Mouse (Mus musculus) testis, adult 2 months (tissue): ENCODE results near the gene Gadd45g. TPM values are rescaled to one million over a fixed set of nuclear protein-coding genes. Genes with fewer than 3 reads are reported as not detected.

Experiments
- H3K27ac ChIP-seq: fragments of 200-500 bp; 2 replicates; pipeline ENCODE4 v1.5.1; 2012; ENCODE audit warnings: low read depth, low read length; ENCODE audit not compliant: control insufficient read depth, insufficient read depth
- H3K27me3 ChIP-seq: fragments of 200-500 bp; 2 replicates; pipeline ENCODE4 v1.6.1; 2012; ENCODE audit warnings: mild to moderate bottlenecking, low read length, moderate library complexity; ENCODE audit not compliant: control insufficient read depth, insufficient read depth
- H3K36me3 ChIP-seq: fragments of 200-500 bp; 2 replicates; pipeline ENCODE4 v1.6.1; 2012; ENCODE audit warnings: mild to moderate bottlenecking, low read length; ENCODE audit not compliant: control insufficient read depth, insufficient read depth
- H3K4me1 ChIP-seq: fragments of 200-500 bp; 2 replicates; pipeline ENCODE4 v1.6.1; 2012; ENCODE audit warnings: low read length; ENCODE audit not compliant: control insufficient read depth, insufficient read depth
- H3K4me3 ChIP-seq: fragments of 200-500 bp; 2 replicates; pipeline ENCODE4 v1.5.1; 2012; ENCODE audit warnings: low read depth, mild to moderate bottlenecking, low read length, moderate library complexity, mixed read lengths; ENCODE audit not compliant: control insufficient read depth
- CTCF ChIP-seq: fragments of 200-500 bp; IDR thresholded peaks from 2 replicates; pipeline ENCODE4 v1.5.1; 2012; ENCODE audit warnings: low read depth, mild to moderate bottlenecking, inconsistent platforms, low read length, moderate library complexity; ENCODE audit not compliant: control insufficient read depth, insufficient read depth, insufficient replicate concordance
- POLR2A ChIP-seq: fragments of 200-500 bp; IDR thresholded peaks from 2 replicates; pipeline ENCODE4 v1.6.1; 2012; ENCODE audit warnings: low read depth, mild to moderate bottlenecking, inconsistent platforms, low read length, moderate library complexity; ENCODE audit not compliant: control insufficient read depth
- polyA plus RNA-seq: library from polyadenylated mRNA; depleted of rRNA; stranded (reverse); fragments of >200 nt; gene quantifications from 2 replicates; pipeline ENCODE4 v1.2.3, GENCODE M21; 2012

Gene Gadd45g
- polyA plus RNA-seq, 1 experiment: 13.6 TPM

DNA sequence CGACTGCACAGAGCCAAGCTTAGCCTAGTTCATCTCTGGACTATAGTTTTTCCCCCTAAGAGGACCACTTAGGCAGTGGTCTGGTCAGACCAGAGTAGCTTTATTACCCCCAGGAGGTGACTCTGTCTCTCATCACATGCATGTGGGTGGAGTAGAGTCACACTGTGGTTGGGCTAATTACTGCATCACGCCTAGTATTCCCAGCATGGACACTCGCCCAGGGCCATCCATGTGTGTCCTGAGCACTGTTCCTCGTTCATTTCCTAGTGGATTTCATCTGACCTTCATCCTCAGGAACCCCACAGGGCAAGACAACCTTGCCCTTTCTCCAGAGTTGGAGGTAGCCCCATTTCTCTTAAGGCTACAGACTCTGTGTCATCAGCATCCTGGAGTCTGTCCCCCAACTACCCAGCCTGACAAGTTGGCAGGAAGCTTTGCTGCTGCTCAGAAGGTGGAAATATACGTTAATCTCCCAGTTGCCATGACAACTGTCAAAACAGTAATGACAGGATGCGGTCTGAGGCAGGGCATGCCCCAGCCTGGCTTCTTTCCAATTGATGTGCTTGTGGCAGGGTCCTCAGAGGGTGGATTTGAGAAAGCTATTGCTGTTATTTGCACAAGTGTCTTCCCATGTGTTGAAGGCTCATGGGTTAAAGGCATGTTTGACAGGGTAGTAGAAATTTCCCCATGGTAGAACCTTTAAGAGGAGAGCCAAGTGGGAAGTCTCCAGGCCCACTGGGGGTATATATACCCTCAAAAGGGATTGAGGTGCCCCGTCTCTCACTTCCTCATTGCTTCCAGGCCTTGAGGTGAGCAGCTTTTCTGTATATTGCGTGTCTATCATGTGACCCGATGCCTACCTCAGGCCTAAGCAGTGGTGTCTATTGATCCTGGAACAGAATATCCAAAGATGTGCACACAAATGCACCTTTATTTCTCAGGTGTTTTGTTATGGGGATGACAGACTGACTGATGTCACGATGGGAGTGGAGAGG is 32.6 kb upstream of the Gadd45g start:
- no peaks in the 10 kb centered on the region for H3K36me3 ChIP-seq
- TF ChIP-seq CTCF (no peak), POLR2A (no peak)
- no peak overlapping the region for H3K27ac ChIP-seq
- no peaks in the 10 kb centered on the region for H3K27me3 ChIP-seq
- no peaks in the 10 kb centered on the region for H3K4me1 ChIP-seq
- H3K4me3 ChIP-seq: no peak overlapping the region

- Histone ChIP-seq H3K27ac (no peak overlapping the region), H3K4me3 (no peak overlapping the region), H3K4me1 (no peaks in the 10 kb centered on the region), H3K27me3 (no peaks in the 10 kb centered on the region), H3K36me3 (no peaks in the 10 kb centered on the region)
- TF ChIP-seq POLR2A: no peak
- TF ChIP-seq CTCF: no peak
Observed at GRCm38 (mm10) chr13:51814646-51815045, 31.8 kb upstream of the Gadd45g start.

DNA sequence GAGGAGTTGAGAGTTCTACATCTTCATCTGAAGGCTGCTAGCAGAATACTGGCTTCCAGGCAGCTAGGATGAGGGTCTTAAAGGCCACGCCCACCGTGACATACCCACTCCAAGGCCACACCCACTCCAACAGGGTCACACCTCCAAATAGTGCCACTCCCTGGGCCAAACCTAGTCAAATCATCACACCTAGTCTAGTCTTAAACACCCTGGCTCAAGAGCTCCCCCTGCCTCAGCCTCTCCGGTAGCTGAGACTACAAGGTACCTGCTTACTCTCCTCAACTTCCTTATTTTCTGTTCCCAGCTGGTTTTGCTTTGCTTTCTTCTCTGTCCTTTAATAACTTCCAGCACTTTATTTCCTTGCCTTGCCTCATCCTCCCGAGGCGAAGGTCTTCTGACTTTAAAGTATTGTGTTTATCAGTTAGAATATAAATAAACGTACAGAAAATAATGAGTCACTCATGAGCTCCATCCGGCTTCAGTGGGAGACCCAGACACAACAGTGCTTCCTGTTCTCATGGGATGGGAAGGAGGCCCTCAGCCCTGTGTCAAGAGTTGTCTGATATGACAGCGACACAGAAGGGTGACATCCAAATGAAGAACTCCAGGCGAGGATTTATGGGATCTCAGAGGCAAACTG is 30.5 kb upstream of the Gadd45g start:
- no peak overlapping the region for H3K27ac ChIP-seq
- no peaks in the 10 kb centered on the region for H3K36me3 ChIP-seq
- TF ChIP-seq POLR2A (no peak), CTCF (no peak)
- H3K27me3 ChIP-seq: no peaks in the 10 kb centered on the region
- no peaks in the 10 kb centered on the region for H3K4me1 ChIP-seq
- no peak overlapping the region for H3K4me3 ChIP-seq

DNA sequence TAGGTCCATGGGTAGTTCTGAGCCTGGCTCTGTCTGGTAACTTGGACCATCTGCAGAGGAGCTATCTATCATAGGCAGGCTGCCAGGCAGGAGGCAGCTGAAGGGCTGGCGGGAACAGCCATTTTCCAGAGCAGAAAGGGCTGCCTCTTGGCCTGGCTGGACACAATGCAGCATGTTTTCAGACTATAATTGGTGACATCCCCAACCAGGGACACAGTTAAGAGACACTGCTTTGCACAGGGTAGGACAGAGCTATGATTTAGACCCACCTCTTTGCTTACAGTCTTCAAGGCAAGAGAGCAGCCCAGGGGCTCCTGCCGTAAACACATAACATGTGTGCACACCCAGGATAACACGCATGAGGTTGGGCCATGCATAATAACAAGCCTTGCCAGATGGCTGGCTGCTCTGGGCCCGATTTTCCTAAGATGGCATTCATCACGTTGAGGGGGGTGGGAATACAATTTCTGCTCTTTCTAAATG is 29.9 kb upstream of the Gadd45g start:
- Histone ChIP-seq H3K27ac (no peak overlapping the region), H3K27me3 (no peaks in the 10 kb centered on the region), H3K36me3 (no peaks in the 10 kb centered on the region), H3K4me1 (no peaks in the 10 kb centered on the region), H3K4me3 (no peak overlapping the region)
- TF ChIP-seq CTCF (no peak), POLR2A (no peak)

- TF ChIP-seq POLR2A (no peak), CTCF (no peak)
- H3K27ac ChIP-seq: no peak overlapping the region
- H3K4me3 ChIP-seq: no peak overlapping the region
- no peaks in the 10 kb centered on the region for H3K27me3 ChIP-seq
- no peaks in the 10 kb centered on the region for H3K4me1 ChIP-seq
- no peaks in the 10 kb centered on the region for H3K36me3 ChIP-seq
Observed at GRCm38 (mm10) chr13:51818170-51818943, 28.1 kb upstream of the Gadd45g start.

DNA sequence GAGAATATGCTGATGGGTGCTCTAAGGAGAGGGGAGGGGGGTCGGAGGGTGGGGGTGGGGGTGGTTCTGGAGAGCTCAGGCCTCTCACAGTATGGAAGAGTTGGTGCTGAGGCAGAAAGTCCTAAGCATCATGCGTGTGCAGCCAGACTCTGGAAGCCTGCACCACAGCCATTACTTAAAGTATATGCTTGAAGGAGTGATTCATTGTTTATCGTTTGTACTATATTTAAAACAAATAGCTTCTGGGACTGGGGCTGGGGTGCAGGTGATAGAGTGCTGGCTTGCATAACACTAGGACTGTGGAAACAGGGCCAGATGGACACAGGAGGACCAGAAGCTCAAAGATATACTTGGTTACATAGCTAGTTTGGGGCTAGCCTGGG is 27.5 kb upstream of the Gadd45g start:
- H3K4me1 ChIP-seq: no peaks in the 10 kb centered on the region; the same call in 1 of the 2 replicates
- H3K4me3 ChIP-seq: no peak overlapping the region
- no peaks in the 10 kb centered on the region for H3K27me3 ChIP-seq
- no peak overlapping the region for H3K27ac ChIP-seq
- no peaks in the 10 kb centered on the region for H3K36me3 ChIP-seq
- TF ChIP-seq POLR2A (no peak), CTCF (no peak)
